Mouse (Mus musculus): Measurements from ENCODE around the gene Eif4enif1. TPM values are rescaled to one million over a fixed set of nuclear protein-coding genes. Genes with fewer than 3 reads are reported as not detected.
"Not testable (repeated sequence)": the region's sequence is repeated elsewhere in the genome, so short reads cannot be mapped to it uniquely, and the experiment has no call there.

Eif4enif1 gene
- total and polyA plus RNA-seq, 2 experiments = 14.1 to 17.2 TPM

GRCm38 (mm10) chr11:3178968-3179725 is 23.0 kb upstream of the Eif4enif1 start:
- not testable (repeated sequence) for H3K4me3 ChIP-seq (ENCODE audit: insufficient read depth, low read depth, low read length); H3K4me1 ChIP-seq (ENCODE audit: control insufficient read depth, insufficient read depth, low read length); DNase-seq (ENCODE audit: extremely low read depth, low read depth, low spot score); H3K27ac ChIP-seq (replicated peaks; ENCODE audit: insufficient read depth, low read depth, low read length); H3K36me3 ChIP-seq (ENCODE audit: control insufficient read depth, insufficient read depth, low read length); H3K79me2 ChIP-seq (ENCODE audit: control insufficient read depth, insufficient read depth, low read length); H3K9ac ChIP-seq (ENCODE audit: low read depth, low read length); H3K27me3 ChIP-seq (ENCODE audit: control insufficient read depth, insufficient read depth, low read length)
- WGBS = 90% methylated on average over 6 of the region's 6 CpGs

- not testable (repeated sequence) for H3K4me3 ChIP-seq (ENCODE audit: insufficient read depth, low read depth, low read length); H3K27ac ChIP-seq (replicated peaks; ENCODE audit: insufficient read depth, low read depth, low read length); DNase-seq (ENCODE audit: extremely low read depth, low read depth, low spot score); H3K9ac ChIP-seq (ENCODE audit: low read depth, low read length); H3K79me2 ChIP-seq (ENCODE audit: control insufficient read depth, insufficient read depth, low read length); H3K27me3 ChIP-seq (ENCODE audit: control insufficient read depth, insufficient read depth, low read length); H3K4me1 ChIP-seq (ENCODE audit: control insufficient read depth, insufficient read depth, low read length); H3K36me3 ChIP-seq (ENCODE audit: control insufficient read depth, insufficient read depth, low read length)
- WGBS = 86% methylated on average over 7 of the region's 7 CpGs
These were observed 22.5 kb upstream of the Eif4enif1 start for GRCm38 (mm10) chr11:3179726-3180092.

- not testable (repeated sequence) for DNase-seq (ENCODE audit: extremely low read depth, low read depth, low spot score); H3K9ac ChIP-seq (ENCODE audit: low read depth, low read length); H3K27me3 ChIP-seq (ENCODE audit: control insufficient read depth, insufficient read depth, low read length); H3K36me3 ChIP-seq (ENCODE audit: control insufficient read depth, insufficient read depth, low read length); H3K27ac ChIP-seq (replicated peaks; ENCODE audit: insufficient read depth, low read depth, low read length); H3K4me1 ChIP-seq (ENCODE audit: control insufficient read depth, insufficient read depth, low read length); H3K4me3 ChIP-seq (ENCODE audit: insufficient read depth, low read depth, low read length); H3K79me2 ChIP-seq (ENCODE audit: control insufficient read depth, insufficient read depth, low read length)
- 69% methylated on average over 6 of the region's 6 CpGs for WGBS
These were observed 21.6 kb upstream of the Eif4enif1 start for GRCm38 (mm10) chr11:3180510-3181160.

- not testable (repeated sequence) for H3K27me3 ChIP-seq (ENCODE audit: control insufficient read depth, insufficient read depth, low read length); DNase-seq (ENCODE audit: extremely low read depth, low read depth, low spot score); H3K4me3 ChIP-seq (ENCODE audit: insufficient read depth, low read depth, low read length); H3K9ac ChIP-seq (ENCODE audit: low read depth, low read length); H3K27ac ChIP-seq (replicated peaks; ENCODE audit: insufficient read depth, low read depth, low read length); H3K36me3 ChIP-seq (ENCODE audit: control insufficient read depth, insufficient read depth, low read length); H3K79me2 ChIP-seq (ENCODE audit: control insufficient read depth, insufficient read depth, low read length); H3K4me1 ChIP-seq (ENCODE audit: control insufficient read depth, insufficient read depth, low read length)
- 53% methylated on average over 4 of the region's 4 CpGs for WGBS
These were observed 20.9 kb upstream of the Eif4enif1 start for GRCm38 (mm10) chr11:3181250-3181649.

- not testable (repeated sequence) for H3K9ac ChIP-seq (ENCODE audit: low read depth, low read length); H3K4me1 ChIP-seq (ENCODE audit: control insufficient read depth, insufficient read depth, low read length); H3K4me3 ChIP-seq (ENCODE audit: insufficient read depth, low read depth, low read length); H3K79me2 ChIP-seq (ENCODE audit: control insufficient read depth, insufficient read depth, low read length); H3K27me3 ChIP-seq (ENCODE audit: control insufficient read depth, insufficient read depth, low read length); H3K36me3 ChIP-seq (ENCODE audit: control insufficient read depth, insufficient read depth, low read length); H3K27ac ChIP-seq (replicated peaks; ENCODE audit: insufficient read depth, low read depth, low read length); DNase-seq (ENCODE audit: extremely low read depth, low read depth, low spot score)
- WGBS = 76% methylated on average over 1 of the region's 1 CpGs
These were observed 20.2 kb upstream of the Eif4enif1 start for GRCm38 (mm10) chr11:3181971-3182370.

DNA sequence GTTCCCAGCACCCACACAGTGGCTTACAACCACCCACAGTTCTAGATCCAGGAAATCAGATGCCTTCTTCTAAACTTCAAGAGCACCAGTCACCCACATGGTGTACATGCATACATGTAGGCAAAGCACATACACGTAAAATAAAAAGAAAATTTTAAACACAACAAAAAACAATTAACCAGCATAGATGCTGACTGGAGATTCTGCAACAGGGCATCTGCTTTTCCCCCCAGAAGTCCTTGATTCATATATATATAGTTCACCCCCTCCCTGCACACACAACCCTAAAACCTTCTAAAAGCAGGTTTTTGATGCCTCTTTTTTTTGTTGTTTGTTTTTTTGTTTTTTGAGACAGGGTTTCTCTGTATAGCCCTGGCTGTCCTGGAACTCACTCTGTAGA is 19.5 kb upstream of the Eif4enif1 start:
- 82% methylated on average over 1 of the region's 1 CpGs for WGBS
- DNase-seq (ENCODE audit: extremely low read depth, low read depth, low spot score); H3K9ac ChIP-seq (ENCODE audit: low read depth, low read length); H3K27ac ChIP-seq (replicated peaks; ENCODE audit: insufficient read depth, low read depth, low read length); H3K4me1 ChIP-seq (ENCODE audit: control insufficient read depth, insufficient read depth, low read length); H3K79me2 ChIP-seq (ENCODE audit: control insufficient read depth, insufficient read depth, low read length); H3K36me3 ChIP-seq (ENCODE audit: control insufficient read depth, insufficient read depth, low read length); H3K4me3 ChIP-seq (ENCODE audit: insufficient read depth, low read depth, low read length); H3K27me3 ChIP-seq (ENCODE audit: control insufficient read depth, insufficient read depth, low read length): not testable (repeated sequence)
